Mouse (Mus musculus) Muller cell, postnatal 12 days (primary cell): ENCODE measurements around the gene Olfr792.

Experiments used
- DNase-seq: peaks from one replicate; pipeline ENCODE4 v3.0.0-alpha.2; 2015; ENCODE audit errors: inconsistent ontology term

Gene Olfr792

DNA sequence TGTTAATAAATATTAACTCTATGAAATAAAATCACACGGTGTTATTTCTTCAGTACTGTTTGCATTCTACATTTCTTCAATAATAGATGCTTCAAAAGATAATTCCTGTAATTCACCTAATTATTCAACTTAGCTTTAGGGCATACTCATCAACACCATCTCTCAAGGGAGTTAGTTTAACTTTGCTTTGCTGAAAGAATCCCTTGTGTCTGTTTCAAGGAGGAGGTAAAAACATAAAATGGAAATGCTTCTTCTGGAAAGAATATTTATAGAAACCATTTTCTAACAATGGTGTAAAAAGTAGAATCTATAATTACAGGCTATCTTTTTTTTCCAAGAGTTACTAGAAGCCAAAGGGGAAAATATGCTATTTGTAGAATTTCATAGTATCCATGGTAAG is at the start of gene Olfr792:
TSS of gene Olfr792 (plus strand) at position 301 of the 400 bp plus-strand sequence.
- DNase-seq = no peak

- no peak for DNase-seq
Observed at GRCm38 (mm10) chr10:129490101-129490500, 48.9 kb upstream of the Olfr792 start.

GRCm38 (mm10) chr10:129498192-129498591 is 40.8 kb upstream of the Olfr792 start, which contains the start of gene Olfr790:
Olfr790 (plus strand) TSS chr10:129498492.
- DNase-seq = no peak

DNA sequence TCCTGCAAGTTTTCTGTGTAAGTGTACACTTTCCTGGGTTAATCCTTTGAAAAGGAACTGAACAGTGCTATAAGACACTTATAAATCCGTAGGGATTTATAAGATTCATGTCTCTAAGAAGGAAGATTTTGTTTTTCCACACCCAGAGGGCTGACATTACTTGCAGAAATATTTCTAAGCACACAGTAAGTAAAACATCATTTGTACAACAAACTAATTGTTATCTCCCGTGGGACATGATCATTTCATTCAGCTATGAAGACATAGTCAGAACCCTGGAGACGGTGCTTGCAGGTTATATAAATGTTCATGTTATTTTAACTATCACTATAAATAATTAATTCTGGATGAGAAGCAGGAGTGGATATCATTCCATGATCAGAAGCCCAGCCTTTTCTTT is 17.5 kb upstream of the Olfr792 start, which contains the start of gene Olfr791:
TSS of gene Olfr791 (plus strand) at position 301 of the 400 bp plus-strand sequence.
- DNase-seq = no peak

- no peak for DNase-seq
Observed at GRCm38 (mm10) chr10:129549354-129549753, 10.4 kb downstream of the Olfr792 start.

GRCm38 (mm10) chr10:129567355-129567754 is 28.4 kb downstream of the Olfr792 start, which contains the start of gene Olfr794:
Olfr794 (plus strand) TSS chr10:129567655.
- no peak for DNase-seq

GRCm38 (mm10) chr10:129577066-129577465 is 38.1 kb downstream of the Olfr792 start:
- no peak for DNase-seq
